Mouse (Mus musculus): ENCODE measurements at regions not wholly inside any gene's neighbourhood (a gene's known extent, or its start where the extent isn't known, plus 50 kb on each side); places are given as distances from the start of the nearest gene placed in this dataset.
"Not testable (repeated sequence)": the region's sequence is repeated elsewhere in the genome, so short reads cannot be mapped to it uniquely, and the experiment has no call there.

DNA sequence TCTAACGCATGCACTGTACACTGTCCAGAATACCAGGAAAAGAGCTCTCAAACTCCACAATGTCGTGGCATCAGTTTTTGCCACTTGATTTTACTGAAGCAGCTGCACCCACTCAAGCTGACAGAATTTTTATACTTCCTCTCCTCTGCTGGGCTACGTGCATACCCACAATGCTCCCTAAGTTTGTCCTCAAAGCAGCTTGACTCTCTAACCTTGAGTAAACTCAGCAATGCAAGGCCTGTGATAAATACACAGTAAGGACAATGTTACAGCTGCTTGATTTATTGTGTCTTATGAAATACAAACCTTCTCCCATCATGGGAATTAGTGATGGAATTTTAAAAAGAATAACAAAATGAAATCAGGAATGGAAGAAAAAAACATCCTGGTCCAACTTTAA is 129.7 kb downstream of the Trmt11 start:
- no peak for DNase-seq (ENCODE audit: low read depth)

DNA sequence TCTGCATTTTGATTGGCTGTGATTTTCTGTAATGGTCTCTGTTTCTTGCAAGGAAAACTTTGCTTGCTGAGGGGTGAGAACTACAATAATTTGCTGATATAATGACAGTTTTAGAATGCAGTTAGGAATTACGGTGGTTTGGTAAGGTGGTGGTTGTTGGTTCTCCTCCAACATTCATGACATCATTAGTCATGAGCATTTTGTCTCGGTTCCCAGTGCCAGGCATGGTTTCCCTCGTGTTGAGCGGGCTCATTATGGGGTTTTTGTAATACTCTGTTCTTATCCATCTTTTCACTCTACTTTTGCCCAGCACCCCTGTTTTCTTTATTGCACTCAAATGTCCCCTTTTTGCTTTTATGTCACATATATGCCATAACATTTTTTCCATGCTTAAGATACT is 149.9 kb downstream of the Trmt11 start:
- DNase-seq (ENCODE audit: low read depth), result peak; percentile 54

DNA sequence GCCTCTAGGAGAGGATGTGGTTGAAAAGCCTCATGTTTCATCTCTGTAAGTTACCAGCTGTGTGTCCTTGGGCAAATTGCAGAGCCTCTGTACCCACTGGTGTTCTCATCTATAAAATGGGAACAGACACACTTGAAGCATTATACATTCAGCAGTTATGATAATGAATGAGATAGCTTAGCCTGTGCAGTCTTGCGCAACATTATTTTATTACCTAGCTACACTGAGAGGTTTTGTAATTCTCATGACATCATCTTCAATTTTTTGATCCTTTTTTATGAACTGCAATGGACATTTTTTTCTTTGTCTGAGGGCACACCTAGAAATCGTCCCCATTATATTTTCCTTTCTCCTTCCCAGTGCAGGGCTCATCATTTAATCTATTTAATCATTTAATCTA is 153.5 kb downstream of the Trmt11 start:
- DNase-seq (ENCODE audit: low read depth), result no peak

DNA sequence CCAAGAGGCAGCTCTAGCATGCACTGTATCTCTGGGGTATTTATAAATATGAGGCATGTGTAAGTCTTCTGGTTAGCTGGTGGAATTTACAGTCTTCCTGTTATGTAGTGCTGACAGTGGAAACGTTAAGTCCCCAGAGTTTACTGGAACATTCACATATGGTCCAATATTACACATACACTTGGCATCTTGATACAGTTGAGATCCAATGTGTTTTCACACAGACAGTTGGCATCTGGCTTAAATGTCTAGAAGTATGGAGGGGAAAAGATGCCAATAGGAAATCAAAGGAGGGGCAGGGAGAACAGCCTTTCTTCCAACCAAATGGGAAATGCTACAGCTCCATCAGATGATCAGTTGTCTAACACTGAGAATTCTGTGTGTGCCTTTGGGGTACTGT is 154.0 kb downstream of the Trmt11 start:
- no peak for DNase-seq (ENCODE audit: low read depth)

DNA sequence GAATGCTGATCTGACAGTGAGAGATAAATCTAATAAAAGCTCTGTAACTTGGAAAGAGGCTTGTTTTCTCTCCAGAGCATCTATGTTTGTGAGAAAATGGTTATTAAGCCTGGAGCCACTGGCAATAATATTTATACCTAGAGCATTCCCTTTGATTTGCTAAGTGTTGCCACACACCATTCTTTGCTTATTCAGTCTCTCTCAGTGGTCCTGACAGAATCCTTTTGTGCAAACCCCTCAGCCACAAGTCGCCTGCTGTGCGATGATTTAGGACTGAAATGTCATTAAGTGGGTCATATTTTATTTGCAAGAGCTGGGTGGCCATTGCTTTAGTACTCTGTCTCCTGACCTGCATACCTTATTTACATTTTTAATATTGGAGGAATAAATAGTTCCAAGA is 160.7 kb downstream of the Trmt11 start:
- DNase-seq (ENCODE audit: low read depth), result no peak

DNA sequence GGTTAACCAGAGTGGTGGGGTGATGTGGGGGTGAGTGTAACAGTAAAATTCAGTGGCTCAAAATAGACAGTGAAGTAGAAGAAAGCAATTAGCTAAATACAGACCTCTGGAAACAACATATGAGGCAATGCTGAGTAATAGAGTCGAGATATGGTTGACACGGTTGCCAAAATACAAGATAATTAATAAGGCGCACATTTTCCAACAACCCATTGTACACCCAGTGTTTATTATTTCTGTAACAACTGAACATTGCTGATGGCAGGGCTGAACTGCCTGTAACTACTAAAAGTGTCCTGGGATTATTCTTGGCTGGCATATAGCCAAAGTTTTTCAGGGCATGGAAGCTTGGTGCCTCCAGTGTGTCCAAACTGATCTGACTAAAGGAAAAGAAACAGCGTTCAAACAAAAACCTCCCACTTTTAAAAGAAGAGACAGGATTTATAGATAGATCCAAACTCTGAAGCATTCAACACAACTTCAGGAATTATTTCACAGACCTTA is 174.1 kb downstream of the Trmt11 start:
- DNase-seq (ENCODE audit: low read depth), result no peak

DNA sequence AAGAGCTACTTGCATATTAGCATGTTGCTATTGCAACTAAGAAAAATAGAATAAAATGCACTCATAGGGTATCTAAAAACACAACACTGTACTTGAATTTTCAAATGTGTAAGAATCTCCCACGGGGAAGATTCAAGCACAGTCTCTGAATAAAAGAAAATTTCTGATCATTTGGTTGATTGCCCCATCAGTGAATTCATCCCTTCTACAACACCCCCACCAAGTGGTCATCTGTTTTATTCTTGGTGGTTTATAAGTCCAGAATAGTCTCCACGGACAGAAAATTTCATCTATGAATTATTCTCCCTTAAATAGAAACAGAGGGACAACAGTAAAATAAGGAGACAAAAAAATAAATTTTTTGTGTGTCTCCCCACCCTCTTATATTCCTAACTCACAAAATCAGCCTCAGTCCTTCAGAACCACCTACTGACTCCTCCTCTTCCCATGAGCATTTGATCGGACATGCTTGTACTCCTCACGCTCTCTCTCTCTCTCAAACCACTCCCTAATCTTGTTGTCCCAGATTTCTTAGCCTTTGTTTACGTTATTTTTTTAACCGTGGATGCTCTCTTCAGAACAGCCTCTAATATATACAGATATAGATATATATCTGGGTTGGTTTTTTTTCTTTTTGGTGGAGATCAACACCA is 181.0 kb downstream of the Trmt11 start:
- peak; percentile 36 for DNase-seq (ENCODE audit: low read depth)

DNA sequence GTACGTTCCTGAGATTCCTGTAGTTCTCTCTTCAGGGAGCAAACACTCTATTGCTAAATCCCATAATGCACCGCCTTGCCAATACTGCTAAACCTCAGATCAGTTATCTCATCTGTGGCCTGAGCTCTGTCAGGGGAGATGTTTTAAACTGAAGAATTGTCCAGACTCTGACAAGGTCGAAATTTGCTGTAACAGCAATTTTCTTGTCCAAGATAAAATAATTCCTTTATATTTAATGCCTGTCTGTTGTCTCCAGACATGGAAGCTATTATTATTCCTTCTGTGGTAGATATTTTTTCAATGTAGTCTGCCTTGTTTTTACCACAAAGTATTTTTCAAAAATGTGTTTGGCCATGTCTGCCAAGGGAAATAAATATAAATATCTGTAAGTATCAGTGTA is 184.2 kb downstream of the Trmt11 start:
- no peak for DNase-seq (ENCODE audit: low read depth)

DNA sequence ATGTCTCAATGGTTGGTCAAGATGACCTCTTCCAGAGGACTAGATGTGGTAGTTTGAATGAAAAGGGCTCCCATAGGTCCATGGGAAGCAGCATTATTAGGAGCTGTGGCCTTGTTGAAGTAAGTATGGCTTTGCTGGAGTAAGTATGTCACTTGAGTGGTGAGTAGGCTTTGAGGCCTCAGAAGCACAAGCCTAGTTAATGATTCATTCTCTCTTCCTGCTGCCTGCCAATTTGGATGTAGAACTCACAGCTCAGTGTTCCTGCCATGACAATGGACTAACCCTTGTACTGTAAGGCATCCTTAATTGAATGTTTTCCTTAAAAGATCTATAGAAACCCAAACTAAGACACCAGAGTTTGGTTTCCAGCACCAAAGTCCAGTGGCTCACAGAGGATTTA is 188.8 kb downstream of the Trmt11 start:
- DNase-seq (ENCODE audit: low read depth), result no peak

DNA sequence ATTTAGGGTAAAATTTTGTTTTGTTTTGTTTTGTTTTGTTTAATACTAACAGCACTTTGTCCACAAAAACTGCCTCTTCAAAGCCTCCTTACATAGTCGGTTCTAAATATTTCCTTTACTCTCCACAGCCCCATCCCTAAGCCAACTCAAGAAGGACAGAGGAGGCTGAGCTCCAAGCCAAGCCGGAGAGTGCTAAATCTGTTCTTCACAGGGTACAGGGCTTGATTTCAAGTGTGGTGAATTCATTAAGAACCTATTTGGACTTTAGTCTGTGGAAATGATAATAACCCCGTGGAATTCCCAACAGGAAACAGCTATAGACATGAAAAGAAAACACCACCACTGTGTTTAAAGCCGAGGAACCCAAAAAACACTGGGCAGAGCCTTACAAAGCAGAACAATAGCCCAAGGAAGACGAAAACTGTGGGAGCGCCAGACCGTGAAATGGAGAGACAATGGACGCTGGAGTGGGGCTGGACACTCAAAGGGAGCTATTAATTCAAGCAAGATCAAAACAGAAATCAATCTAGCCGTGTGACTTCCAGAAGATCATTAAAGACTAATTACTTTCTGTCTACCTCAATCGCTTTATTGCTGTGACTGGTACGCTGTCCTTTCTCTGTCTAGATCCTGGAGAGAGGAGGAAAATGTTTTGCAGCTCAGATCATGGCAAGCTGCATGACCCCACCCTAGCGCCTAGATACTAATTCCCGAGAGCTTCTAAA is 194.7 kb downstream of the Trmt11 start:
- DNase-seq (ENCODE audit: low read depth), result no peak

DNA sequence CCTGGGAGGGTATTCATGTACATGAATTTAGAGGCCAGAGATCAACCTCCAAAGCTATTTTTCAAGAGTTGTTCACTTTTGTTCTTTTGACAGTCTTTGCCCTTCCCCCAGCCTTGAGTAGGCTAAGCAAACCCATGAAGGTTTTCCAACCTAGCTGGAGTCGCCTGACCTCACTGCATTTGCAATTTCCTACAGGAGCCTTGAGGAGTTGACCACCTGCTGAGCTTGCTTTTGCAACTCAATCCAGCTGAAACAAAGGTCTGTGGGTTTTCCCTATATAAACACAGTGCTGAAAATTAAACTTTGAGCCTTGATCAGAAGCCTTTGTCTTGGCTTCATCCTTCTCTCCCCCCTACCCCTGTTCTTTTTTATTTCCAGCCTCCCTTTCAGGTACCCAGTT is 170.2 kb upstream of the Cenpw start:
- DNase-seq (ENCODE audit: low read depth), result no peak

DNA sequence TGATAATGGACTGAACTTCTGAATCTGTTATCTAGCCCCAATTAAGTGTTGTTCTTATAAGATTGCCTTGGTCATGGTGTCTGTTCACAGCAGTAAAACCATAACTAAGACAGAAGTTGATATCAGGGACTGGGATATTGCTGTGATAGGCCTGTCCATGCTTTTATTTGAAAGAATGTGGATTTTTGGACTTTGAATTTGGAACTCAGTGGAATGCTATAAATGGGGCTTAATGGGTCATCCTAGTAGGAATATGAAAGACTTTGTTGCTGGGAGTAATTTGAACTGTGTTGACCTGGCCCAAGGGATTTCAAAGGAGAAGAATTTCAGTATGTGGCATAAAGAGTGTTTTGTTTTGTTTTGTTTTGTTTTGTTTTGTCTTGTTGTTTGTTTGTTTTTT is 160.5 kb upstream of the Cenpw start:
- DNase-seq (ENCODE audit: low read depth), result not testable (repeated sequence)

DNA sequence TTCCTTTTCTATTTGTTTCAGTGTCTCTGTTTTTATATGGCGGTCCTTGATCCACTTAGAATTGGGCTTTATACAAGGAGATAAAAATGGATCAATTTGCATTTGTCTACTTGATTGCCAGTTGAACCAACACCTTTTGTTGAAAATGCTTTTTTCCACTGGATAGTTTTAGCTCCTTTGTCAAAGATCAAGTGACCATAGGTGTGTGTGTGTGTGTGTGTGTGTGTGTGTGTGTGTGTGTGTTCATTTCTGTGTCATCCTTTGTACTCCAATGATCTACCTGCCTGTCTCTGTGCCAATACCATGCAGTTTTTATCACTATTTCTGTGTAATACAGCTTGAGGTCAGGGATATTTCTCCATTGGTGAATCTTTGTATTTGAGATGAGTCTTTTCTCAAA is 158.7 kb upstream of the Cenpw start:
- DNase-seq (ENCODE audit: low read depth), result no peak

DNA sequence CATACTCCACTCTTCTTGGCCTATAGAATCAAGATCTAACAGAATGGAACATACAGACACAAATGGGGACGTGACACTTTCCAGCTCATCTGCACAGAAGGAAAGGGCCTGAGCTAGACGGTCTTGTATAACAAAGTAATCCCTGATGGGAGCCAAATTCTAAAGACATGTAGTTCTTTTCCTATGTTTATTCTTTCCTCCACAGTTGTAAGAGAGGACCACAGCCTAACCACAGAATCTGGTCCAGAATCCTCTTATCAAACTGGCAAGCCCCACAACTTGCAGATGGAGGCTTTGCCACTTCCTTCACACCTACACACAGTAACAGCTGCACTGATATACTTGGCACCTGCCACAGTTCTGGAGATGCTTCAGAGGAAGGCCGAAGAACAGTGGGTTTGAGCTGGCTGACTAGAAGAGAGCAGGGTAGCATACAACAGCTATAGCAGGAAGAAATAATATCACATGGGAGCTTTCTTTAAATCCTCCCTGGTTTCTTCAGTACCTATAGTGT is 142.7 kb upstream of the Cenpw start:
- DNase-seq (ENCODE audit: low read depth), result no peak

DNA sequence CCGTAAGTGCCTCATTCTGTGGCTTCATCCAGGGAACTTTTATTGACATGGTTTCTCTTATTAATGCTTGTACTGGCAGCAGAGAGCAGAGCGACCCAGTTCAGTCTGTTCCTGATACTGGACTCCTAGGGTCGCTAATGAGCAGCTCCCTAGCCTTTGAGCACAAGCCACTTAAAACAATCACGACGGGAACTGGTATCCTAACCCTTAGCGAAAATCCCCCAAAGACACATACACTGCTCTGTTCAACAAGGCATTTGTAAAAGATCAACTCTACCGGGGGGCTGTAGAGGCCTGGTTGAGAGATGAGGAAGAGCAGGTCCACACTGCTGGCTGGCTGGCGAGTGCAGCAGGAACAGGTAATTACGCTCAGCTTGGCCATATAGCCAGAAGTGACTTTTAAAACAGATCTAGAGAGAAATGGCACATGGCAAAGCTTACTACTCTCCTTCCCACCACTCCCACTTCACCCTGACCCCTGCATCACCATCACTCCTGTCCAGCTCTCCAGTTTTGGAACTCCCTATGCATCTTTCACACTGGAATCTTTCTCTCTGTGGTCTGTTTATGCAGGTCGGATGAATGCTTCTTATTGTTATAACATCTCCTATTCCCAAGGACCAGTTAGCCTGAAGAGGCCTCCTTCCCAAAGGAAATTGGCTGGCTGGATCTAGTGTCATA is 128.1 kb upstream of the Cenpw start:
- no peak for DNase-seq (ENCODE audit: low read depth)

DNA sequence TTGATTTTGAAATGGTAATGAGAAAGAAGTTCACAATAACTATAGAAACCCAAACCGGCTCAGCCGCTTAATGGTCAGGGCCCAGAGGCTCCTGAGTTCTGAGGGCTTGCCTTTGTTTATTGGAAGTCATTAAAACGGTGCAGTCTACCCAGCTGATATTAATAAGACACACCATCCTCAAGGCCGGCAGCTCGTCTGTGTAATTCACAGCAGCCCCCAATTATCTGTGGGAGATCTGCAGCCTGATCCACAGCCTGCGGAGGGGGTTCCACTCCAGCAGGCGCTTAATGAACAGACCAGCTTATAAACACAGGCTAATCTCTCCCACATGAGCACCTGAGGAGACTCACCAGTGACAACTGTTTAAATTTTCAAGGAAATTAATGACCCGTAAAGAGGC is 127.5 kb upstream of the Cenpw start:
- no peak for DNase-seq (ENCODE audit: low read depth)

DNA sequence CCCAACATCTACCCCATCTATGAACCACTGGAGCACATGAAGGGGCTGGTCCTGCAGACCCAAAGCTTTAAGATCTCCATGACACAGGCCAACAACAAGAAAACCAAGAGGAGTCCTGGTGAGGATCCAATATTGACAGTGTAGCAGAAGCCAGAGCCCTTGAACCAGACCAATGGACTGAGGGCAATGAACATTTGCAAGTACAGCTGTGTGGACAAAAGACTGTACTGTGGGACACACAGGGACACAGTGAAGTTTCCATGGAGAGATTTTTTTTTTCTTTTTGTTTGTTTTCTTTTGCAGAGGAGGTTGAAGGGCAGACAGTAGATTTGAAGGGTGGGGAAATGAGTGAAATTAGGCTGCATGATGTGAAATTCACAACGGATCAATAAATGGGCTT is 126.5 kb upstream of the Cenpw start:
- DNase-seq (ENCODE audit: low read depth), result no peak

DNA sequence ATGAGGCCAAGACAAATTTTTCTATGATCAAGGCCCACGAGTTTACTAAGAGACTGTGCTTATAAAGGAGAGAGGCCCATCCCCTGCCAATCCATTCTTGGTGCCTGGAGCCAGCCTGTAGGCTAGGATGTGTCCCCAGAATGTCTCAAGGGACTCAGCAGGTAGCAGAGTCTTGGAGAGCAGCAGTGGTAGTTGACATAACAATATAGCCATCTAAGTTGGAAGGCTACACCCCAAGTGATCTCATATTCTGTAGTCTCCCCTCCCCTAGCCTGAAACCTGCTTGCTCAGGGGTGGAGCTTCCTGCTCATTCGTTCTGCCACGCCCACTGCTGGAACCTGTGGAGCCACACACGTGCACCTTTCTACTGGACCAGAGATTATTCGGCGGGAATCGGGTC is 95.5 kb upstream of the Cenpw start:
- not testable (repeated sequence) for DNase-seq (ENCODE audit: low read depth)

DNA sequence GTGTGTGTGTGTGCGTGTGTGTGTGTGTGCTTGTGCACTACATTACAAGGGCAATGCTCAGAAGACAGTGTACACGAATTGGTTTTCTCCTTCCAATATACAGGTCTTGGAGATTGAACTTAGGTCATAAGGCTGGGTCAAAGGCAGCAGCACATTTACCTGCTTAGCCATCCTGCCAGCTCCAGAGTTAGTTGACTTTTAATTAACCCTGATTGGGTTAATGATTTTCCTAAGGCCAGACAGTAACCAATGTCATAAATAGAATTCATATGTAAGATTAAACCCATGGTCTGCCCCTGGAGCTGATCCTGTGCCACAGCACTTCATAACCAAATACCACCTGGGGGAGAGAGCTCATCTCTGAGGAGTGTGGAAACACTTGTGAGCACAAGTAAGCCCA is 81.3 kb upstream of the Cenpw start:
- DNase-seq (ENCODE audit: low read depth), result no peak

DNA sequence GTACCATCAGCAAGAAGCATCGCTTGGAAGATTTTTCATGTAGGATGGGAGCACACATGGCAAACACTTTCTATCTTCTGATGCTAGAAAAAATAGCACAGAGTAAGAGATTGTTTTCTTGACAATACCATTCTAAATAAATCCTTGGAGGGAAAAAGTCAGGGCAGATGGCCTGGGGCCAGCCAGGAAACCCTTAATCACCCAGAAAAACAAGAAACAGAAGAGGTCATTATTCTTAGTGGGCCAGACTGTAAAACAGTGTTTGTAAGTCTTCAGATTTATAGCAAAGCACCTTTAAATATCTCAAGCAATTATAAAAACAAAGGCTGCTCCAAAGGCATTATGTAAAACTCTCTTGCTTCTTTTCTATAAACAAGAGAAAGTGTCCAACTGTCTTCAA is 80.1 kb upstream of the Cenpw start:
- no peak for DNase-seq (ENCODE audit: low read depth)

DNA sequence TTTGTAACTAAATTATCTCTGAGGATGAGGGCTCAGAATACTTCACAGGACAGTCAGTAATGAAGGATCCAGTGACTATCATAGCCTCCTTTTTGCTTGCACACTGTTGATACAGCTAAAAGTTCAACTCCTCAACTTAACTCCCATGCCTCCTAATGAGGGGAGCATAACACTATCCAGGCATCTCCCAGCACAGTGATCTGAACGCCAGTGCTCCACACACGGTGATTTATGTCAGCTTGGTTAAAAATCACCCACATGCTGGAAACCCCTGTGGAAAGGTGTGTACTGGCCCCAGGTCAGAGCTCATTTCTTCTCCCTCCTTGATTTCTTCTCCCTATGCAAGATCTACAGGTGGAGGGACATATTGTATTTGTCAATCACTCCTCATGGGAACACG is 79.6 kb upstream of the Cenpw start:
- no peak for DNase-seq (ENCODE audit: low read depth)

DNA sequence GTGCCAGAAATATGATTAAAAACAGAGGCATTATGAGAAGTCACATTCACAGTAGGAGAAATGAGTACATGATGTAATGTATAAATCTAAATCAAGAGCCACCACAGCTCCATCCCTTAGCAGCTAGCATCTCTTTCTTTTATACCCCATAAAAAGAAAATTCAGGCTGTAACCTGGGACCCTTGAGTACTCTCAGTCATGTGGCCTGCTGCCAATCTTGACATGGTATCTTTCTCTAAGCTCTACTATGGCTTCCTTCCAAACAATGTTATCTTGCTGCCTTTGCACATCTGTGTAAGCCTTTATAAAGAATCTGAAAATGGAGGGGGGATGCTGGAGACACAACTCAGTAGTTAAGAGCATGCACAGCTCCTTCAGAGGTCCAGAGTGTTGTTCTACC is 78.6 kb upstream of the Cenpw start:
- no peak for DNase-seq (ENCODE audit: low read depth)

DNA sequence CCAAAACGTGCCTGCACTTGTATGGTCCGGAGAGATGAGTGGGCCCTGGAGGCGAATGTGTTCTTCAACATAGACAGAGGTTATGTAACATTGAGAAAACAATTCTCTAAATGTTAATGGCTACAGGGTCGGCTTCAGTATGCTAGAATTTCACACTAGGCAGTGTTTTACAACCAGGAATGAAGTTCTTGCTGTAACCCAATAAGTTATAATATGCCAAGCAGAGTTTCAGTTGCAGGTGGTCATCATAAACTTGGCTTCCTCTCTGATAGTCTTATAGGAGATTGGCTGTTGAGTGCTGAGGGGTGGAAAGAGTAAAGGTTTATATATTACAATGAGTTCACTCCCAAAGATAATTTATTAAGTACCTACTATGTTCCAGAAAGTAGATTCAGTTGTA is 64.8 kb upstream of the Cenpw start:
- DNase-seq (ENCODE audit: low read depth), result no peak

Data from fibroblast of lung, adult 2 months (primary cell).